Mouse (Mus musculus) forebrain, embryonic 13.5 days (tissue): ENCODE data around the gene Slc41a1. TPM values are rescaled to one million over a fixed set of nuclear protein-coding genes. Genes with fewer than 3 reads are reported as not detected.
A peak's percentile ranks its signal among the peaks of the same experiment; 100 is the strongest.

ENCODE experiments used
- ATAC-seq: fragments of 200-750 bp; cut with Nextera tagmentation; 2 replicates; pipeline ENCODE4 v1.8.0; 2017
- H3K27ac ChIP-seq: fragments of 300-500 bp; sonication (generic); 2 replicates; pipeline ENCODE4 v1.5.1; 2015; ENCODE audit warnings: inconsistent platforms, mild to moderate bottlenecking, moderate library complexity
- H3K27me3 ChIP-seq: fragments of 300-500 bp; sonication (generic); 2 replicates; pipeline ENCODE4 v1.6.1; 2015; ENCODE audit warnings: mild to moderate bottlenecking, inconsistent platforms
- H3K36me3 ChIP-seq: fragments of 300-500 bp; sonication (generic); 2 replicates; pipeline ENCODE4 v1.6.1; 2015; ENCODE audit warnings: mild to moderate bottlenecking, inconsistent platforms; ENCODE audit not compliant: poor library complexity, severe bottlenecking
- H3K4me1 ChIP-seq: fragments of 300-500 bp; sonication (generic); 2 replicates; pipeline ENCODE4 v1.6.1; 2015; ENCODE audit warnings: inconsistent platforms
- H3K4me2 ChIP-seq: fragments of 300-500 bp; sonication (generic); 2 replicates; pipeline ENCODE4 v1.6.1; 2015; ENCODE audit warnings: inconsistent platforms, mild to moderate bottlenecking, moderate library complexity
- H3K4me3 ChIP-seq: fragments of 300-500 bp; sonication (generic); 2 replicates; pipeline ENCODE4 v1.5.1; 2015; ENCODE audit warnings: mild to moderate bottlenecking, inconsistent platforms
- H3K9ac ChIP-seq: fragments of 300-500 bp; sonication (generic); 2 replicates; pipeline ENCODE4 v1.6.1; 2015; ENCODE audit warnings: mild to moderate bottlenecking, inconsistent platforms
- H3K9me3 ChIP-seq: fragments of 300-500 bp; sonication (generic); replicated peaks from 2 replicates; pipeline ENCODE4 v1.6.1; 2016; ENCODE audit warnings: inconsistent platforms
- whole genome bisulfite sequencing: fragments of 180-500 bp; shearing (Covaris S2); methylation state at CpG from one replicate; pipeline ENCODE4 v1.1.7; 2015; 5-methylcytosine and 5-hydroxymethylcytosine counted together
- polyA plus RNA-seq: library from polyadenylated mRNA; unstranded; fragments of >200 nt; fragmentation: Nextera tagmentation; extraction: Ambion mirVana; gene quantifications from 2 replicates; pipeline ENCODE4 v1.2.1, GENCODE M21; 2015

Gene Slc41a1
- polyA plus RNA-seq, 1 experiment from 2014 or later, result 10.5 TPM

DNA sequence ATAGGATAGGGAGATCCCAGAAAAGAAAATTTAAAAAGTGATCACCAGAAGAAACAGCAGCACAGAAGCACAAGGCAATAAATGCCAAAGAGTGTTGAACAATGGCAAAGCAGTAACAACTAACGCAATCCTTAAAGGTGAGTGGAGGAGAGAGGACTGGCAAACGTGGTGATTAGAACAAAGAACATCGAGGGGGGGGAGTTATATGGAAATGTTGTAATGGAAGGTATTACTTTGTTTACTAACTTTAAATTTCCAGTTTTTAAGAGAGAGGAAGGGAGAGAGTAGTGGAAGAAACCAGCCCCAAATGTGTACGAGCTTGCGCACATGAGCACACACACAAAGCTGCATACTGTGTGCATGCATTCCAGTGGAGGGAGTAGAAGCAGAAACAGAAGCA, 38.3 kb downstream of the Slc41a1 start:
- 0 out of 2 replicates have a peak, but pooled peaks cover 8% of the 10 kb centered on the region for H3K27me3 ChIP-seq
- no peak overlapping the region for H3K9ac ChIP-seq
- no peak overlapping the region for H3K4me3 ChIP-seq
- H3K4me1 ChIP-seq, result peaks cover 6% of the 10 kb centered on the region
- H3K4me2 ChIP-seq, result no peak overlapping the region
- H3K36me3 ChIP-seq, result no peaks in the 10 kb centered on the region
- no peak for ATAC-seq
- H3K9me3 ChIP-seq, result no peaks in the 10 kb centered on the region
- H3K27ac ChIP-seq, result no peak overlapping the region
- WGBS, result 79% methylated on average over 5 of the region's 5 CpGs

DNA sequence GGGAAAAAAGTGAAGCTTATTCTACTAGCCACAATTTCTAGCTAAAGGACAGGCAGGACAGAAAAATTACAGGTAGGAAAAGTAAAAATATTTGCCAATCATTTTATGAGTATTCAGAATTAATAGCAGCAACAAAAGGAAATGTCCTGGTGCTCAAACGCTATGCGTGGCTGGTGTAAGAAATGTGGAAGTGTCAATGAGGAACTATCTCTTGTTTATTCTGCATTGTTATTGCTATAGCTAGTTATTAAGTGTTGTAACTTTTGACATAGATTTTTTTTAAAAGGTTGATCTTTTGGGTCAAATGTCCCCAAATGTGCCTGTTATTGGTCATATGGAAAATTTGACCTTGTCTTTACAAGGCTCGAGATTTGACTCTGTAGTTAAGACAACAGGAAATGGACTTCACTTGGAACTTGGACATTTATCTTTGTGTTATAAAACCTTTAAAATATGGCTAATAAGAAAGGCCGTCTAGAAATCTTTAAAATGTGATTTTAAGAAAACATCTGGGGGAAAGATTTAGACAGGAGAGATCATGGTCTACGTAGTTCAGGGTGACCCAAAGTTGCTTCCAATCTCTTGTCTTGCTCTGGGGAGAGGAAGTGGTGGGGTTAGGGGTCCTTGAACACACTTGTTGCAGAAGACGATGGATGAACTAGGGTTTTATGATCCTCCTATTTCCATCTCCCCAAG, 39.2 kb downstream of the Slc41a1 start:
- peak; percentile 46 for ATAC-seq
- Histone ChIP-seq H3K9me3 (no peaks in the 10 kb centered on the region), H3K27ac (no peak overlapping the region), H3K4me1 (peaks cover 6% of the 10 kb centered on the region), H3K36me3 (no peaks in the 10 kb centered on the region), H3K27me3 (0 out of 2 replicates have a peak, but pooled peaks cover 8% of the 10 kb centered on the region), H3K4me2 (no peak overlapping the region), H3K9ac (no peak overlapping the region), H3K4me3 (no peak overlapping the region)
- 82% methylated on average over 6 of the region's 6 CpGs for WGBS

DNA sequence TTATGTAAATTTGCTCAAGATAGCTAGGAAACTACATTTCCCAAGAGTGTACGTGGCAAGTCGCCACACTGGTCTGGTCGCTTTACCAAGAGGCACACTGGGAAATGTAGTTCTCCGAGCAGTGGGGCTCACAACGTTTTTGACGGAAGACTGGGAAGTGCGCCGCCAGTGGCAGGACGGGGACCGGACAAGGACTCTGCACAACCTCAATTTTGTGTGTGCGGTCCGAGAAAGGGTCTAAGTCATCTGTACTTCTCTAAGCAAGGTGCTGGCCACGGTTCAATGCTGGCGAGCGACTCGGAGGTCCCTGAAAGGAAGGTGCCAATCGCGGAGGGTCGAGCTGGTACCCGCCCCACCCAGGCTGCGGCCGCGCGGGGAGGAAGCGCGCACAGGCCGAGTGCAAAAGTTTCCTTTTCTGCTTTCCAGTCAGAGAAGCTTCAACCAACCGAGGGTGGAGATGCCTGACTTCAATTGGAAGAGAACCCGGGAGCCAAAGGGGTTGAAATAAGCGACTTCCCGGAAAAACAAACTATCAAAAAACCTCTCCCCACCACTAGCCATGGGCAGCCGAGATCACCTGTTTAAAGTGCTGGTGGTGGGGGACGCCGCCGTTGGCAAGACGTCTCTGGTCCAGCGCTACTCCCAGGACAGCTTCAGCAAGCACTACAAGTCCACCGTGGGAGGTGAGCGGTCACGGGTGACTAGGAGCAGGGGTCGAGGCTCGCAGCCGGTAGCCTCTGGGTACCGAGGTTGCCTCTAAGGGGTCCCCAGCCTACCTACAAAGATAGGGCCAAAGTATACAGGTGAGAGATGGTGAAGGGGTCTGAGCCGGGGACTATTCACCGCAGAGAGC, 40.0 kb downstream of the Slc41a1 start, which contains the start of gene Rab29:
Rab29 (plus strand) TSS at position 132 of the 853 bp plus-strand sequence.
- Histone ChIP-seq H3K4me3 (peak within 1 kb of the TSS; percentile 57), H3K4me1 (peaks cover 6% of the 10 kb centered on the region), H3K9ac (peak within 1 kb of the TSS; percentile 56), H3K27me3 (0 out of 2 replicates have a peak, but pooled peaks cover 8% of the 10 kb centered on the region), H3K36me3 (no peaks in the 10 kb centered on the region), H3K4me2 (peak within 1 kb of the TSS; percentile 75), H3K27ac (no peak within 1 kb of the TSS), H3K9me3 (no peaks in the 10 kb centered on the region)
- ATAC-seq, result peak; percentile 98
- WGBS, result under 1% methylated on average over 46 of the region's 46 CpGs

DNA sequence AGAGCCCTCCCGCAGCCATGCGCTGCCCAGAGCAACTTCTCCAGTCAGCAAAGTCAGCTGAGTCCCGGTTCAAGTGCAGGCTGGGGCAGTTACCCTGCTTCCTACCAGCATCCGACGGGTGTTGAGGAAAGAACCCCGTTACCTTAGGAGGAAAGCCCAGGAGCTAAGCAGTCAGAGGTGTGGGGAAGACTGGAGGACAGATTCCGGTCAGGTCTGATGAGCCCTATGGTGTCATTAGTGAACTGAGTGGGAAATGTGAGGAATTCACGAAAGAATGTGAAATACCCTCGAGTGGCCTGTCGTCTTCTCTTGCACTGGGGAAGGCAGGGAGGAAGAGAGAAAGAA, 40.6 kb downstream of the Slc41a1 start:
- Histone ChIP-seq H3K9ac (0 out of 2 replicates have a peak overlapping the region, but pooled peaks have one; percentile 56), H3K27me3 (0 out of 2 replicates have a peak, but pooled peaks cover 8% of the 10 kb centered on the region), H3K4me1 (peaks cover 6% of the 10 kb centered on the region), H3K36me3 (no peaks in the 10 kb centered on the region), H3K9me3 (no peaks in the 10 kb centered on the region), H3K27ac (no peak overlapping the region), H3K4me3 (peak overlapping the region; percentile 57), H3K4me2 (peak overlapping the region; percentile 75)
- no peak for ATAC-seq
- 30% methylated on average over 10 of the region's 10 CpGs for WGBS

DNA sequence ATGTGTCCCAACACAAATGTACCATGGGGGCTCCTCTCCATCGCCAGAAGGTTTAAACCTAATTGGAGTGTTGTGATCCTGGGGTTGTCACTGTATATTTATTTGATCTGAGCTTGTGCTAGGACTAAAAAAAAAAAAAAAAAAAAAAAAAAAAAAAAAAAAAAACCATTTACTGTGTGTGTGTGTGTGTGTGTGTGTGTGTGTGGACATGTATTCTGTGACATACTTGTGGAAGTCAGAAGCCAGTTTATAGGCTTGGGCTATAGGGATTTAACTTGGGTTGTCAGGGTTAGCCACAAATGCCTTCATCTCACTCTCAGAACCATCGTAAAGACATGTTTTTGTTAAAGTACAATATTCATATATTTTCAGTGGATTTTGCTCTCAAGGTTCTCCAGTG, 42.3 kb downstream of the Slc41a1 start:
- no peaks in the 10 kb centered on the region for H3K9me3 ChIP-seq
- no peak for ATAC-seq
- no peak overlapping the region for H3K4me3 ChIP-seq
- H3K27ac ChIP-seq, result no peak overlapping the region
- peaks cover 6% of the 10 kb centered on the region for H3K4me1 ChIP-seq
- 0 out of 2 replicates have a peak, but pooled peaks cover 8% of the 10 kb centered on the region for H3K27me3 ChIP-seq
- H3K9ac ChIP-seq, result no peak overlapping the region
- WGBS, result 87% methylated on average over 2 of the region's 2 CpGs
- H3K4me2 ChIP-seq, result no peak overlapping the region
- no peaks in the 10 kb centered on the region for H3K36me3 ChIP-seq

DNA sequence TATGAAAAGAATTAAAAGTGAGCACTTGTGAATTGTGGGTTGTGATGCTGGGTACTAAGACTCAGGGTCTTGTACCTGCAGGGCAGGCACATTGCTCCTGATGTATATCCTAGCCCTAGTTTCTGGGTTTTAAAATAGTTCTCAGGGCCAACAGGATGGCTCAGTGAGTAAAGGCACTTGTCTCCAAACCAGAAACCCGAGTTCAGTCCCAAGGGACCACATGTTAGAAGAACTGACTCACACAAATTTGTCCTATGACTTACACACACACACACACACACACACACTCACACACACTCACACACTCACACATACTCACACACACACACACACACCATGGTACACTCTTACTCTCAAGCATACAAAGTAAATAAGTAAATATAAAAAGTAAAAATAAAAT, 45.6 kb downstream of the Slc41a1 start:
- no peak overlapping the region for H3K9ac ChIP-seq
- no peak overlapping the region for H3K27ac ChIP-seq
- 72% methylated on average over 1 of the region's 1 CpGs for WGBS
- H3K9me3 ChIP-seq, result no peaks in the 10 kb centered on the region
- no peak overlapping the region for H3K4me3 ChIP-seq
- no peak for ATAC-seq
- no peak overlapping the region for H3K4me2 ChIP-seq
- 0 out of 2 replicates have a peak, but pooled peaks cover 4% of the 10 kb centered on the region for H3K27me3 ChIP-seq
- peaks cover 1% of the 10 kb centered on the region; the same call in 1 of the 2 replicates for H3K4me1 ChIP-seq
- H3K36me3 ChIP-seq, result no peaks in the 10 kb centered on the region

DNA sequence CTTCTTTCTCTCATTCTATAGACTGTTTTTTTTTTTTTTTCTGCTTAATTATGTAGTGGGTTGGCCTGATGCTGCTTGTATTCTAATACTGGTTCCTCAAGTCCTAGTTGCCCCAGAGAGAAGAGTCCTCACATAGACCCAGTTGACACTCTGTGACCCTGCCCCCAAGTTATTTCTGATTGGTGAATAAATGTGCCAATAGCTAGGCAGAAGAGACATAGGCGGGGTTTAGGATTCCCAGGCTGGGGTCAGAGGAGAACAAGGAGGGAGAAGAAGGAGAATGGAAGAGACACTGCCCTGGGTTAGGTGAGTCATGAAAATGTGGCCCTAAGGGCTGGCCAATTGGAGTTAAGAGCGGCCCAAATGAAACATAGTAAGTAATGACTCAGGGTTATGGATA, 52.5 kb downstream of the Slc41a1 start:
- no peak for ATAC-seq
- Histone ChIP-seq H3K4me3 (no peak overlapping the region), H3K27me3 (no peaks in the 10 kb centered on the region), H3K9ac (no peak overlapping the region), H3K9me3 (no peaks in the 10 kb centered on the region), H3K27ac (no peak overlapping the region), H3K4me1 (no peaks in the 10 kb centered on the region), H3K36me3 (no peaks in the 10 kb centered on the region), H3K4me2 (no peak overlapping the region)
- 81% methylated on average over 2 of the region's 2 CpGs for WGBS

DNA sequence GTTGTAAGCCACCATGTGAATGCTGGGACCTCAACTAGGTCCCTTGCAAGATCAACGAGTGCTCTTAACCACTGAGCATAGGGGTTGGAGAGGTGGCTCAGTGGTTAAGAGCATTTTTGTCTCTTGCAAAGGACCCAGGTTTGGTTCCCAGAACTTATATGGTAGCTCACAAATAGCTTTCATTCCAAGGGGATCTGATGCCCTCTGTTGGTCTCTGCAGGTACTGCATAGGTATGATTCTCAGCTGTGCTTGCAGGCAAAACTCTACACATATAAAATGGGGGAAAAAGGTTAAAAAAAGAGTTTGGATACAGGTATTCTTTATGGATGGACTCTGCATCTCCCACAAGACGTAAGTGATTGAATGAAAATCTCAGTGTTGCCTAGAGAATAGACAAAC, 55.5 kb downstream of the Slc41a1 start:
- no peak overlapping the region for H3K9ac ChIP-seq
- no peaks in the 10 kb centered on the region for H3K27me3 ChIP-seq
- no peak overlapping the region for H3K4me2 ChIP-seq
- peaks cover 4% of the 10 kb centered on the region; the same call in 1 of the 2 replicates for H3K4me1 ChIP-seq
- no peaks in the 10 kb centered on the region for H3K9me3 ChIP-seq
- H3K36me3 ChIP-seq, result no peaks in the 10 kb centered on the region
- WGBS, result 63% methylated on average over 2 of the region's 2 CpGs
- ATAC-seq, result no peak
- H3K27ac ChIP-seq, result no peak overlapping the region
- H3K4me3 ChIP-seq, result no peak overlapping the region

DNA sequence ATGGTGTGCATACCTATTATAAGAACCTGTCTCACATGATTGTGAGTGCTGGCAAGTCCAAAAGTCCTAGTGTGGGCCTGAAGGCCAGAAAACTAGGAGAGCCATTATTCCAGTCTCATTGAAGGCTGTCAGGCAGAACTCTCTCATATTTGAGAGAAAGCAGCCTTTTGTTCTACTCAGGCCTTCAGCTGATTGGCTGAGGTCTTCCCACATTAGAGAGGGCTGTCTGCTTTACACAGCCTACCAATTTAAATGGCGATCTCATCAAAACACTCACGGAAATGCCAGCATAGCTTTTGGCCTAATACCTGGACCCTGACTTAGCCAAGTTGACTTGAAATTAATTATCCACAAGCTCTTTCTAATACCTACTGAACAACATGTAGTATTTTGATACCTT, 58.9 kb downstream of the Slc41a1 start:
- H3K9ac ChIP-seq, result no peak overlapping the region
- WGBS, result 42% methylated on average over 2 of the region's 2 CpGs
- H3K27ac ChIP-seq, result no peak overlapping the region
- no peaks in the 10 kb centered on the region for H3K27me3 ChIP-seq
- no peaks in the 10 kb centered on the region for H3K36me3 ChIP-seq
- peaks cover 4% of the 10 kb centered on the region; the same call in 1 of the 2 replicates for H3K4me1 ChIP-seq
- no peak overlapping the region for H3K4me2 ChIP-seq
- no peaks in the 10 kb centered on the region for H3K9me3 ChIP-seq
- no peak overlapping the region for H3K4me3 ChIP-seq
- 0 out of 2 replicates have a peak, but pooled peaks have one; percentile 36 for ATAC-seq

DNA sequence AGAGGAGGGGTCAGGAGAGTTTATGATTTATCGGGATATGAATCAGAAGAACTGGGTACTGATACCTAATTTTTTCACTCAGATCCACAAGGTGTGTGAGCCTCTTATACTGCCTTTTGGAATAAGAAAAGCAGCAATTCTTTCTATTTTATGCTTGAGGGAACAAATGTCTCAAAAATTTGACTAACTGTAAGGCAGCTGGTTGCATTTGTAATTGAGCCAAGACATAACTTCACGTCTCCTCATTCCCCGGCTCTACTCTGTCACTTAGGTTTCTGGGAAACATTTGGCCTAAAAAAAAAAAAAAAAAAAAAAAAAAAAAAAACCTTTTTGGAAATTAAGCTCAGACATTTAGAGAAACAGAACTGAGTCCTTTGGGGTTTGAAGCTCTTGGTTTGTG, 59.3 kb downstream of the Slc41a1 start:
- WGBS, result 82% methylated on average over 3 of the region's 3 CpGs
- Histone ChIP-seq H3K9ac (no peak overlapping the region), H3K9me3 (no peaks in the 10 kb centered on the region), H3K27ac (no peak overlapping the region), H3K4me1 (peaks cover 4% of the 10 kb centered on the region; the same call in 1 of the 2 replicates), H3K4me2 (no peak overlapping the region), H3K36me3 (no peaks in the 10 kb centered on the region), H3K4me3 (no peak overlapping the region), H3K27me3 (no peaks in the 10 kb centered on the region)
- ATAC-seq, result no peak

DNA sequence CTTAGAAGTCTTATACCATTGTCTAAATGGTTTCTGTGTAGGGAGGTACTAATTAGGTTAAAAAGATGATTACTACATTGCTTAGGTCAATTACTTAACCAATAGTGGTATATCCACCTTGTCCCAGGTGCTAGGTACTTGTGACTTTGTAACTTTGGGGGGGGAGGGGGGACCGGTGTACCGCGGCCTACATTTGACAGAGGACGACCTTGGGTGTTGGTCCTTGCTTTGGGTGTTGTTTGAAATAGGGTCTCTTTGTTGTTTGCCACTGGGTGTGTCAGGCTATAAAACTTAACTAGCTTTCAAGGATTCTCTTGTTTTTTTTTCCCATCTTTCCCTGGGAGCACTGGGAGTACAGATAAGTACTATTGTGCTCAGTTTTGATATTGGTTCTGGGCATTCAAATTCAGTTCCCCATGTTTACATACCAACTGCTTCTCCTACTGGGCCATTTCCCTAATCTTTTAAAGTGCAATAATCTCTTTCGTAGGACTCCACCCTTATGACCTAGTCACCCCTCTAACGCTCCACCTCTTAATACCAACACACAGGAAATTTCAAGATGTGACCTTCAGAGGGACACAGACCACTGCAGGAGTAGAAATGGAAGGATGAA, 62.9 kb downstream of the Slc41a1 start:
- ATAC-seq, result no peak
- H3K27ac ChIP-seq, result no peak overlapping the region

DNA sequence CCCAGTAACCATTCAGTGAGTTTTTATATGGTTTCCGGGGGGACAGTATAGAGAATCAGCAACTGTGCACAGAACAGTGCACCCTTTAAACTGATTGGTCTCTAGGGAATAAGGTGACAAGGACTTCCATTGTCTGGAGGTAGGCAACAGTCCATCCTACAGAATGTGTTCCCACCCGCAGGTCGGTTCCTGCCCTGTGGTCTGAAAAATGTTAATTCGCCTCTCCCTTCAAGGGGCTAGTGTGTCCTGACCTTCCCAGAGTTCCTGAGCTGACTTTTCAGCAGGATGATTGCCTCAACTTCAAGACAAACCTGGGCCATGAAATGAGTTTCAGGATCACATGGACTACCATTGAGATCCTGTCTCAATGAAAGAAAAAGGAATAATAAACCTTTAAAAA, 64.1 kb downstream of the Slc41a1 start:
- Histone ChIP-seq H3K9me3 (no peaks in the 10 kb centered on the region), H3K9ac (no peak overlapping the region), H3K4me3 (no peak overlapping the region), H3K4me1 (no peaks in the 10 kb centered on the region), H3K36me3 (no peaks in the 10 kb centered on the region), H3K27ac (no peak overlapping the region), H3K4me2 (no peak overlapping the region), H3K27me3 (0 out of 2 replicates have a peak, but pooled peaks cover 3% of the 10 kb centered on the region)
- ATAC-seq, result no peak
- 76% methylated on average over 4 of the region's 4 CpGs for WGBS

More for the DNA sequence above, 62.9 kb downstream of the Slc41a1 start:
- no peaks in the 10 kb centered on the region for H3K9me3 ChIP-seq
- H3K36me3 ChIP-seq, result no peaks in the 10 kb centered on the region
- no peaks in the 10 kb centered on the region for H3K27me3 ChIP-seq
- no peak overlapping the region for H3K4me2 ChIP-seq
- no peak overlapping the region for H3K4me3 ChIP-seq
- no peak overlapping the region for H3K9ac ChIP-seq
- H3K4me1 ChIP-seq, result peaks cover 4% of the 10 kb centered on the region; the same call in 1 of the 2 replicates
- 82% methylated on average over 6 of the region's 6 CpGs for WGBS
